Mouse (Mus musculus) heart, embryonic 13.5 days (tissue): ENCODE measurements around the gene Bcas2. TPM values are rescaled to one million over a fixed set of nuclear protein-coding genes. Genes with fewer than 3 reads are reported as not detected.
"Not testable (repeated sequence)": the region's sequence is repeated elsewhere in the genome, so short reads cannot be mapped to it uniquely, and the experiment has no call there.

Experiments
- ATAC-seq: fragments of 200-750 bp; cut with Nextera tagmentation; 2 replicates; pipeline ENCODE4 v1.8.0; 2017; ENCODE audit warnings: moderate TSS enrichment; ENCODE audit not compliant: insufficient number of reproducible peaks, low FRiP score, low TSS enrichment; ENCODE audit errors: extremely low read depth
- H3K27ac ChIP-seq: fragments of 300-500 bp; sonication (generic); replicated peaks from 2 replicates; pipeline ENCODE4 v1.5.1; 2015; ENCODE audit warnings: moderate library complexity, mild to moderate bottlenecking, inconsistent platforms
- H3K27me3 ChIP-seq: fragments of 300-500 bp; sonication (generic); replicated peaks from 2 replicates; pipeline ENCODE4 v1.6.1; 2015; ENCODE audit warnings: mild to moderate bottlenecking, inconsistent platforms
- H3K36me3 ChIP-seq: fragments of 300-500 bp; sonication (generic); 2 replicates; pipeline ENCODE4 v1.6.1; 2015; ENCODE audit warnings: mild to moderate bottlenecking, inconsistent platforms
- H3K4me1 ChIP-seq: fragments of 300-500 bp; sonication (generic); 2 replicates; pipeline ENCODE4 v1.6.1; 2015; ENCODE audit warnings: inconsistent platforms
- H3K4me2 ChIP-seq: fragments of 300-500 bp; sonication (generic); 2 replicates; pipeline ENCODE4 v1.6.1; 2015; ENCODE audit warnings: inconsistent platforms, mild to moderate bottlenecking, moderate library complexity
- H3K4me3 ChIP-seq: fragments of 300-500 bp; sonication (generic); 2 replicates; pipeline ENCODE4 v1.5.1; 2015; ENCODE audit warnings: moderate library complexity, mild to moderate bottlenecking, inconsistent platforms
- H3K9ac ChIP-seq: fragments of 300-500 bp; sonication (generic); 2 replicates; pipeline ENCODE4 v1.6.1; 2015; ENCODE audit warnings: inconsistent platforms, mild to moderate bottlenecking, moderate library complexity
- H3K9me3 ChIP-seq: fragments of 300-500 bp; sonication (generic); 2 replicates; pipeline ENCODE4 v1.6.1; 2016; ENCODE audit warnings: inconsistent platforms
- WGBS: fragments of 180-500 bp; shearing (Covaris S2); methylation state at CpG from one replicate; pipeline ENCODE4 v1.1.7; 2015; ENCODE audit warnings: mixed read lengths; 5-methylcytosine and 5-hydroxymethylcytosine counted together
- polyA plus RNA-seq: library from polyadenylated mRNA; unstranded; fragments of >200 nt; fragmentation: Nextera tagmentation; extraction: Ambion mirVana; gene quantifications from 2 replicates; pipeline ENCODE4 v1.2.1, GENCODE M21; 2015

Bcas2 gene
- polyA plus RNA-seq, 1 experiment from 2014 or later: 121 TPM

- Histone ChIP-seq H3K36me3 (peaks cover 13% of the 10 kb centered on the region), H3K27ac (peak overlapping the region; percentile 71), H3K27me3 (no peaks in the 10 kb centered on the region), H3K4me2 (peak overlapping the region; percentile 63), H3K4me1 (peaks cover 20% of the 10 kb centered on the region), H3K9ac (peak overlapping the region; percentile 54; the same call in 1 of the 2 replicates), H3K4me3 (no peak overlapping the region), H3K9me3 (no peaks in the 10 kb centered on the region)
- no peak for ATAC-seq
- 53% methylated on average over 8 of the region's 8 CpGs for WGBS
Observed at GRCm38 (mm10) chr3:103139047-103139446, 32.4 kb upstream of the Bcas2 start.

- peak overlapping the region; percentile 63 for H3K4me2 ChIP-seq
- peaks cover 13% of the 10 kb centered on the region for H3K36me3 ChIP-seq
- 33% methylated on average over 11 of the region's 11 CpGs for WGBS
- peaks cover 20% of the 10 kb centered on the region for H3K4me1 ChIP-seq
- peak overlapping the region; percentile 71 for H3K27ac ChIP-seq
- peak overlapping the region; percentile 35 for H3K4me3 ChIP-seq
- not testable (repeated sequence) for H3K9me3 ChIP-seq, ATAC-seq, H3K27me3 ChIP-seq
- H3K9ac ChIP-seq: peak overlapping the region; percentile 54
Observed at GRCm38 (mm10) chr3:103140095-103140838, 31.2 kb upstream of the Bcas2 start.

- peaks cover 20% of the 10 kb centered on the region for H3K4me1 ChIP-seq
- H3K27me3 ChIP-seq: no peaks in the 10 kb centered on the region
- WGBS: 85% methylated on average over 11 of the region's 11 CpGs
- H3K27ac ChIP-seq: no peak overlapping the region
- H3K4me2 ChIP-seq: no peak overlapping the region
- H3K36me3 ChIP-seq: peaks cover 13% of the 10 kb centered on the region
- ATAC-seq: no peak
- no peak overlapping the region for H3K4me3 ChIP-seq
- H3K9ac ChIP-seq: no peak overlapping the region
- no peaks in the 10 kb centered on the region for H3K9me3 ChIP-seq
Observed at GRCm38 (mm10) chr3:103141287-103141686, 30.2 kb upstream of the Bcas2 start.

- no peaks in the 10 kb centered on the region for H3K9me3 ChIP-seq
- H3K4me2 ChIP-seq: no peak overlapping the region
- no peak overlapping the region for H3K9ac ChIP-seq
- 71% methylated on average over 10 of the region's 10 CpGs for WGBS
- no peaks in the 10 kb centered on the region for H3K27me3 ChIP-seq
- ATAC-seq: no peak
- H3K4me1 ChIP-seq: peaks cover 20% of the 10 kb centered on the region
- no peak overlapping the region for H3K4me3 ChIP-seq
- no peak overlapping the region for H3K27ac ChIP-seq
- H3K36me3 ChIP-seq: peaks cover 23% of the 10 kb centered on the region
Observed at GRCm38 (mm10) chr3:103142366-103142765, 29.1 kb upstream of the Bcas2 start.

- Histone ChIP-seq H3K9me3 (no peaks in the 10 kb centered on the region), H3K9ac (no peak overlapping the region), H3K27me3 (no peaks in the 10 kb centered on the region), H3K4me3 (no peak overlapping the region), H3K4me1 (0 out of 2 replicates have a peak, but pooled peaks cover 6% of the 10 kb centered on the region), H3K27ac (no peak overlapping the region), H3K4me2 (no peak overlapping the region), H3K36me3 (peaks cover 27% of the 10 kb centered on the region)
- no peak for ATAC-seq
- WGBS: 79% methylated on average over 2 of the region's 2 CpGs
Observed at GRCm38 (mm10) chr3:103145336-103145735, 26.1 kb upstream of the Bcas2 start.

GRCm38 (mm10) chr3:103145791-103146190 is 25.7 kb upstream of the Bcas2 start:
- no peaks in the 10 kb centered on the region for H3K27me3 ChIP-seq
- 0 out of 2 replicates have a peak, but pooled peaks cover 6% of the 10 kb centered on the region for H3K4me1 ChIP-seq
- no peak for ATAC-seq
- no peak overlapping the region for H3K9ac ChIP-seq
- no peak overlapping the region for H3K4me3 ChIP-seq
- no peaks in the 10 kb centered on the region for H3K9me3 ChIP-seq
- no peak overlapping the region for H3K27ac ChIP-seq
- no peak overlapping the region for H3K4me2 ChIP-seq
- WGBS: 78% methylated on average over 4 of the region's 4 CpGs
- peaks cover 32% of the 10 kb centered on the region for H3K36me3 ChIP-seq

GRCm38 (mm10) chr3:103146330-103147166 is 24.9 kb upstream of the Bcas2 start:
- WGBS: 77% methylated on average over 23 of the region's 23 CpGs
- H3K4me3 ChIP-seq: no peak overlapping the region
- no peak overlapping the region for H3K9ac ChIP-seq
- no peaks in the 10 kb centered on the region for H3K4me1 ChIP-seq
- H3K27me3 ChIP-seq: no peaks in the 10 kb centered on the region
- H3K9me3 ChIP-seq: no peaks in the 10 kb centered on the region
- H3K4me2 ChIP-seq: no peak overlapping the region
- no peak for ATAC-seq
- H3K27ac ChIP-seq: no peak overlapping the region
- peaks cover 28% of the 10 kb centered on the region for H3K36me3 ChIP-seq

- no peak overlapping the region for H3K9ac ChIP-seq
- no peaks in the 10 kb centered on the region for H3K4me1 ChIP-seq
- no peak overlapping the region for H3K27ac ChIP-seq
- no peak for ATAC-seq
- WGBS: 73% methylated on average over 4 of the region's 4 CpGs
- no peaks in the 10 kb centered on the region for H3K9me3 ChIP-seq
- H3K27me3 ChIP-seq: no peaks in the 10 kb centered on the region
- no peak overlapping the region for H3K4me2 ChIP-seq
- H3K36me3 ChIP-seq: peaks cover 33% of the 10 kb centered on the region
- no peak overlapping the region for H3K4me3 ChIP-seq
Observed at GRCm38 (mm10) chr3:103147775-103148174, 23.7 kb upstream of the Bcas2 start.

- 86% methylated on average over 10 of the region's 10 CpGs for WGBS
Observed at GRCm38 (mm10) chr3:103148941-103149340, 22.5 kb upstream of the Bcas2 start.

GRCm38 (mm10) chr3:103153761-103154160 is 17.7 kb upstream of the Bcas2 start:
- no peak for ATAC-seq
- Histone ChIP-seq H3K36me3 (peaks cover 71% of the 10 kb centered on the region), H3K4me2 (no peak overlapping the region), H3K9ac (no peak overlapping the region), H3K4me1 (no peaks in the 10 kb centered on the region), H3K27me3 (no peaks in the 10 kb centered on the region), H3K9me3 (no peaks in the 10 kb centered on the region), H3K4me3 (no peak overlapping the region), H3K27ac (no peak overlapping the region)

More at GRCm38 (mm10) chr3:103148941-103149340, 22.5 kb upstream of the Bcas2 start:
- Histone ChIP-seq H3K4me2 (no peak overlapping the region), H3K27me3 (no peaks in the 10 kb centered on the region), H3K9ac (no peak overlapping the region), H3K27ac (no peak overlapping the region), H3K9me3 (no peaks in the 10 kb centered on the region), H3K4me1 (no peaks in the 10 kb centered on the region), H3K4me3 (no peak overlapping the region), H3K36me3 (peaks cover 45% of the 10 kb centered on the region)
- no peak for ATAC-seq

GRCm38 (mm10) chr3:103159232-103159900 is 12.1 kb upstream of the Bcas2 start:
- no peak for ATAC-seq
- no peak overlapping the region for H3K4me3 ChIP-seq
- no peaks in the 10 kb centered on the region for H3K27me3 ChIP-seq
- H3K27ac ChIP-seq: no peak overlapping the region
- H3K4me1 ChIP-seq: no peaks in the 10 kb centered on the region
- no peaks in the 10 kb centered on the region for H3K9me3 ChIP-seq
- H3K9ac ChIP-seq: no peak overlapping the region
- no peak overlapping the region for H3K4me2 ChIP-seq
- WGBS: 40% methylated on average over 3 of the region's 3 CpGs
- peaks cover 36% of the 10 kb centered on the region for H3K36me3 ChIP-seq
